Mouse (Mus musculus): ENCODE results near the gene Pcsk6. TPM values are rescaled to one million over a fixed set of nuclear protein-coding genes. Genes with fewer than 3 reads are reported as not detected.
"Not testable (repeated sequence)": the region's sequence is repeated elsewhere in the genome, so short reads cannot be mapped to it uniquely, and the experiment has no call there.

Gene Pcsk6
- total RNA-seq, 1 experiment from 2014 or later = 32.1 TPM

- no peak for DNase-seq
Observed at GRCm38 (mm10) chr7:65880666-65881289, 19.2 kb downstream of the Pcsk6 start.

DNA sequence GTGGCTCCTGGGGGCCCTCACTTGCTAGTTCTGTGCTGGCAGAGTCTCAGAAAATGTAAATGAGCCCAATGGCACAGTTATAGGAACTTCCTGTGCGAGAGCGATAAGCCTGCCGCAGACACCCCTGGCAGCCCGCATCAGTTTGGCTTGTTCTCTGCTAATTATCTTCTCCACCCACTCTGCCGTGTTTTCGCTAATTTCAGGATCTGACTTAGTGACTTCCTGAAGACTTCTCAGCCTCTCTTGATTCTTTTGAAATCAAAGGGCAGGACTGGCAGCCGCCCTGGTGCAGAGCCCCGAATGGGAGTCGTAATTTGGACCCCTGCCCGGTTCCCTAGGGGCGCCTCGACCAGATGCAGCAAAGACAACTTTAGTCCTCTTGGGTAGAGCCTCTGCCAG, 19.8 kb downstream of the Pcsk6 start:
- DNase-seq = peak; percentile 41

DNA sequence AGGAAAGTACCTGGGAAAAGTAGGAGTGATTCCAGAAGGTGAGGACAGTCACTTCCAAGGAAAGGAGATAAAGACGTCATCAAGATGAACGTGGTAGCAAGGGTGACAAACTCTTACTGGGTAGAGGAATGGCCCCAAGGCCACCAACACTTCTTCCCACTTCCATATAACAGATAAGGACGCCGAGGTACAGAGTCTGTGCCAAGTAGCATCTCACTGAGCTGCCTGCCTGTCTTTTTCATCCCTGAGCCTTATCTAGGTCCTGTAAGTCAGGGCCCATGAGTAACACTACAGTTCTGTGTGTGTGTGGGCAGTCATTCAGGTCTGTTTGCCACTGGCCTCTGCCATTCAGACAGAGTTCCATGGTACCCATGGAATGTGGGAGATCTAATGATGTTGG, 23.4 kb downstream of the Pcsk6 start:
- DNase-seq = no peak

GRCm38 (mm10) chr7:65885819-65886218, 24.3 kb downstream of the Pcsk6 start:
- DNase-seq = no peak

DNA sequence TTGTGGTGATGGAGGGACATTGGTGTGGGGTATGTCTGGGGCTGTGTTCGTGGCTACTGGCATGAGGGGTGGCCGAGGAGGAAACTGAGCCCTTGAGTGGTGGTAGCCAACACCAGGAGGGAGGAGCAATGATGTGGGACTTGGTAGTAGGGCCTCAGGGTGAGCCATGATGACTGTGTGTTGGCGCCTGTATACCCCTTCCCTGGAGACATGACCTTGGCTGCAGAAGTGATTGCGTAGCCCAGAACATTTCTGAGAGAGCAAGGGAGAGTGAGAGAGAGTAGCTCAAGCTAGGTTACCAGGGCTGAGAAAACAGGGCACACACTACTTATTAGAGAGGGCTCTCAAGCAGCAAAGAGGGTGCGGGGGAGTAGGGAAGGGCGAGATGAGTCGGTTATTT, 30.3 kb downstream of the Pcsk6 start:
- peak; percentile 56 for DNase-seq

GRCm38 (mm10) chr7:65892264-65892828, 30.8 kb downstream of the Pcsk6 start:
- no peak for DNase-seq

DNA sequence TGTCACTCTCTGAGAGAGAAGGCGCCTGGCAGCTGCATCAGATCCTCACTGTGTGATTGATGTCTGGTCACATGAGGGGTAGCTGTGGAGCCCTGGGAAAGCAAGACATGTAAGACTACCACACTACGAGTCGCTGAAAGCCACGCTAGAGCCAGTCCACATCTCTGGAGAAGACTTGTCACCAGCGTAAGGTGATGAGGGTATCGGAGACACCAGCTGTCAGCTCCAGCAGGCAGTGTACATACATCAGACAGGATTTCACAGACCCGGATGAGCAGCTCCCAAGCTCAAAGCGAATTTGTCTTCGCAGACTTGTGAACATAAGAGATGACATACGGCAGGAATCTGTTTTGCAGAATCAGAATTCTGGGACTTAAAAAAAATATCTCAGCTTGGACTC, 32.0 kb downstream of the Pcsk6 start:
- DNase-seq = no peak

GRCm38 (mm10) chr7:65895262-65895661, 33.7 kb downstream of the Pcsk6 start:
- DNase-seq = no peak

- DNase-seq = no peak
Observed at GRCm38 (mm10) chr7:65901231-65901630, 39.7 kb downstream of the Pcsk6 start.

GRCm38 (mm10) chr7:65902471-65903180, 41.1 kb downstream of the Pcsk6 start:
- peak; percentile 85 for DNase-seq

DNA sequence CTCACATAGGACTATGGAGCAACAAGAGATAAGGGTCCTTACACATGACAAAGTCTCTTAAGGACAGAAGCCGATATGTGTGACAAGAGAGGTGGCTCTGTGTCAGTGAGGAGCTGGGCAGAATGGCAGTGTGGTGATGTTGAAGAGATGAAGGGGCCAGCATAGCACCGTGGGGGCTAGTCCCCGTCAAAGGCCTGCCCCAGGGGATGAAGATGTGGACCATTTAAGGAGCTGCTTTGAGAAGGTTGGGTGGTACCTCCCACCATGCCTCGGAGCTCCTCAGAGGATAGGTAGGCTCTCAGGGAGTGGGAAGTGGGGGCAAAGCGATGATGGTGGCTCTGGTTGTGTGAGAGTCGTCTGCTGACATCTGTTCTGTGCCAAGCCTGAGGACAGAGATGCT, 41.9 kb downstream of the Pcsk6 start:
- no peak for DNase-seq

GRCm38 (mm10) chr7:65906528-65907272, 45.2 kb downstream of the Pcsk6 start:
- peak; percentile 49 for DNase-seq

GRCm38 (mm10) chr7:65909343-65910127, 48.0 kb downstream of the Pcsk6 start:
- DNase-seq = no peak

GRCm38 (mm10) chr7:65913088-65913610, 51.6 kb downstream of the Pcsk6 start:
- DNase-seq = peak; percentile 34

DNA sequence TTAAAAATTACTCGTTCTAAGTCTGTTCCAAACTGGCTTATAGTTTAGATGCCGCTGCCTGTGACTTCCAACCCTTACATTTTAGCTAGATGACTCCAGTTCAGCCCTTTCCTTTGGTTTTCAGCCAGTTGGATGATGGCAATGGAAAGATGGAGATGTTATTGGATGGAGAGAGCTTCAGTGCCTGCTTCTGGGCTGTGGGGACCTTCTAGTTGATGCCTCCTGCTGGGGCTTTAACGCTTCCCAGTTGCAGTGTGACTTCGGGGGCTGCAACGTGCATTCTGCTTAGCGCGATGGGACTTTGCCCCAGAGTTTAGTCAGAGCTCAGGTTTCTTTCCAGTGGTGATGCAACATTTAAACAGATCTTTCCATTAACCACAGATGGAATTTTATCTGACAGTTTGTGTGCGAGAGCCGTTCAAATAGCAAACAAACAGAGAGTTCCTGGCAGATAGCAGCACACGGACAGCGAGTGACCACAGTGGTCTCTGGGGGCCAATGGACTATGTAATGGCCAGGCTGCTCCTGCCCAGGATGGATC, 53.3 kb downstream of the Pcsk6 start:
- no peak for DNase-seq

GRCm38 (mm10) chr7:65915821-65916220, 54.3 kb downstream of the Pcsk6 start:
- no peak for DNase-seq

- DNase-seq = no peak
Observed at GRCm38 (mm10) chr7:65916566-65916965, 55.0 kb downstream of the Pcsk6 start.

DNA sequence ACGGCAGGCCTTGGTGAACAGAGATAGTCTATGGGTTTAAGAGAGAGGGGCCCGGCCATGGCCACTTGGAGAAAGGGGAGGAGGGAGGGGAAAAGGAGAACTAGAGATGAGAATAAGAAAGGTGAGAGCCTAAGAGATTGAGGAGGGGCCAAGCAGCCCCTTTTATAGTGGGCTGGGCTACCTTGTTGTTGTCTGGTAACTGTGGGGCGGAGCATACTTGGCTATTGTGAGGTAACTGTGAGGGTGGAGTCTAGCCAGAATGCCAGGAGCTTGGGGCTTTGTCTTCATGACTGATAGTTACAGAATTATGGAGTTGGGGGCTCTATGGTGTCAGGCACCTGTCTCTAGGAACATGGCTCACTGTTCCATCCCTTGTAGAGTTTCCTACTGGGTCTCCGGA, 56.9 kb downstream of the Pcsk6 start:
- no peak for DNase-seq

DNA sequence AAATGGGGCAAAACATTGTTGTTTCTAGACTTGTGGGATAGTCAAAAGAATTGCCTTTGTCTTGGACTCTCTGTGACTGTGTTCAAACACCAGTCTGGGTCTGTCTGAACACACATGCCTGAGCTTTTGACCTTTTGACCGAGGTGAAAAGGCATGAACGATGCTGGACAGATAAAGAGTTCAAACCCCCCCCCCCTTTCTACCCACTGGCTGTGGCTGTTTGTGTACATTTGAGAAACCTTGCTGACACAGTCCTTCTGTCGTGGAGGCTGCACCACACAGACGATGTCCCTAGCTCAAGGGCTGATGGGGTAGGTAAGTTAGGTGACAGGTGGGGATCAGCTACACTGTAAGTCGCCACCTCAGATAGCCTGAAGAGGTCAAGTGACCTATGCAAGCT, 67.9 kb downstream of the Pcsk6 start:
- DNase-seq = no peak

DNA sequence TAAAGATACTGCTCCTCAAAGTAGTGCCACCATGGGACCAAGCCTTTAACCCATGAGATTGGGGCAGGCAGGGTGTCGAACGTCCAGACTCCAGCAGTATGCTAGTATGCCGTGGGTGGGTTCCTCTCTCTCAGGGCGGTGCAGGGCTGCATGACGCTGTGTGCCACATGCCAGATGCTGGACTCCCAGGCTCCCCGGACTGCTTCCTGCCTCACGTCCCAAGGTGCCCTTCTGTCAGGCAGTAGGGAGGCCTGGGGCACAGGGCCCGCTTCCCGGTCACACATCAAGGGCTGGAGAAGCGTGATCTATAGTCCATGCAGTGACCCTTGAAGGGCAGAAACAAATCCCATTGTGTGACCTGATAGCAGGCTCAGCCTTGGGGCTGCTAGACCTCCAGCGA, 68.9 kb downstream of the Pcsk6 start:
- no peak for DNase-seq

DNA sequence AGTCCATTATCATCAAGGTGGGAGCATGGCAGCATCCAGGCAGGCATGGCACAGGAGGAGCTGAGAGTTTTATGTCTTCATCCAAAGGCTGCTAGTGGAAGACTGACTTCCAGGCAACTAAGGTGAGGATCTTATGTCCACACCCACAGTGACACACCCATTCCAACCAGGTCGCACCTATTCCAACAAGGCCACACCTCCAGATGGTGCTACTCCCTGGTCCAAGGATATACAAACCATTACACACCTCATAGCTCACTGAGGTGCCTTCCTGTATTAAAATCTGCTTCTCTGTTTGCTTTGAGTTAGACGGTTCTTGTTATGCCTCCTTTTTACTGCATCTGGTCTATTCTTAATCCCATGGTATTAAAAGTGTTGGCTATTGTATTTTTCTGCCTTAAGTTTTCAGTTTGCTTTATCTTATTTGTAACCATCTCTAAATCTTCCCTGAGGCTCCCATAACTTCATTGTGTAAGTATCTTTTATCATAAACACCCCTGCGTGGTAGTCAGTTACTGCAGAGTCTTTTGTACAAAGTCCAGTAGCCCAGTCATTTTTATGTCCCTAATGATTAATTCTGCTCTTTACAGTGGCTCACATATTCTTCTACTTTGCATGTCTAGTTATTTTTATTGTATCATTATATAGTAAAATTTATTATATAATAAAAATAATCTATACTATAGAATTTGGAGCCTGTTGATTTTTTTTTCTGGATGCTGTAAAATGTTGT, 72.9 kb downstream of the Pcsk6 start:
- not testable (repeated sequence) for DNase-seq
